Mouse (Mus musculus) thymus, adult 2 months (tissue): Measurements from ENCODE around the gene Gm45140.

ENCODE experiments used
- CTCF ChIP-seq: fragments of 200-500 bp; IDR thresholded peaks from 2 replicates; pipeline ENCODE4 v1.5.1; 2012; ENCODE audit warnings: mild to moderate bottlenecking, control low read depth, low read length, moderate library complexity, borderline replicate concordance; ENCODE audit not compliant: control insufficient read depth, poor library complexity, insufficient read depth; ENCODE audit errors: extremely low read depth
- POLR2A ChIP-seq: fragments of 200-500 bp; IDR thresholded peaks from 2 replicates; pipeline ENCODE4 v1.6.1; 2012; ENCODE audit warnings: mild to moderate bottlenecking, low read length, control low read depth, moderate library complexity; ENCODE audit not compliant: control insufficient read depth, poor library complexity, insufficient read depth; ENCODE audit errors: extremely low read depth

DNA sequence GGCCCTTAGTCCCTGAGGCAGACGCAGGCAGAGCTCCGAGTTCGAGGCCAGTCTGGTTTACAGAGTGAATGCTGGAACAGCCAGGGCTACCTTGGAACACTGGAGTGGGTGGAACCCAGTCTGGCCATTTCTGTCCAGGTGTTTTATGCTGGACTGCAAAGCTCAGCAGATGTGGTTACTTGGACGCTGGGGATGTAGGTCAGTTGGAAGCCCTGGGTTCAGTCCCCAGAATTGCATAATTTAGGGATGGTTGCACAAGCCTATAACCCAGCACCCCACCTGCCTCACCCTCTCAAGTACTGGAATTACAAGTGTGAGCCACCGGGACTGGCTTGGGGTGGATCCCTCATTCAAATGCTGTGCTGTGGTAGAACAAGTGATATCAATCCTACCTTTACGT lies 30.6 kb upstream of the Gm45140 start:
- TF ChIP-seq CTCF (no peak), POLR2A (no peak)
